Mouse (Mus musculus) cortical plate, adult 2 months (tissue): ENCODE data around the gene Svbp.

Source experiments
- CTCF ChIP-seq: fragments of 200-500 bp; IDR thresholded peaks from 2 replicates; pipeline ENCODE4 v1.5.1; 2011; ENCODE audit warnings: mild to moderate bottlenecking, control low read depth, low read length; ENCODE audit not compliant: insufficient read depth; ENCODE audit errors: extremely low read depth
- POLR2A ChIP-seq: fragments of 200-500 bp; IDR thresholded peaks from 2 replicates; pipeline ENCODE4 v1.6.1; 2011; ENCODE audit warnings: mild to moderate bottlenecking, low read length, control low read depth; ENCODE audit not compliant: insufficient read depth; ENCODE audit errors: extremely low read depth

DNA sequence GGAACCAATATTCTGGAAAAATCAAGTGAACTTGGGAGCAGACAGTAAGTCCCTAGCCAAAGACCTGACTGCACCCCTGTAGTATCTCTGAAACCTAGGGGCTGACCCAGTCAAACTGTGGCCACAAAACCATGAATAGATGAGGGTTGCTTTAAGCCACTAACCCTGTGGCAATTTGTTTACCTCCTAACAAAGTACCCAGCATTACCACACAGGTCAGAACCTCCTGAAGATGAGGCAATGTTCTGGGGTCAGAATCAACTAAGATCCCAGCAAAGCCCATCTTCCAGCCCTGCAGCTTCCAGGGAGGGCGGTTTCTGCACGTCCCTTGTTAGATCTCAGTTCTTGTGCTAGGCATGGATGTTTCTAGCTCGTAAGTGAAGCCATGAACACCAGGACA lies 29.4 kb downstream of the Svbp start:
- TF ChIP-seq POLR2A (no peak), CTCF (no peak)
